Mouse (Mus musculus) myocyte (in vitro differentiated cells): ENCODE results near the gene Pcbd1.

Source experiments
- CEBPB ChIP-seq: IDR thresholded peaks from 2 replicates; pipeline ENCODE4 v1.6.1; 2011; ENCODE audit warnings: mild to moderate bottlenecking, moderate library complexity; ENCODE audit not compliant: poor library complexity, insufficient read depth, severe bottlenecking
- MYOD1 ChIP-seq, 3 experiments: IDR thresholded peaks; one replicate each; pipeline ENCODE4 v1.6.1; 2011; ENCODE audit warnings: control low read depth in 2 of 3, low read depth in 2 of 3, mild to moderate bottlenecking in 2 of 3, moderate library complexity in 1 of 3; ENCODE audit not compliant: insufficient read length in 2 of 3, control insufficient read depth in 1 of 3
- MYOG ChIP-seq, 3 experiments: IDR thresholded peaks; one replicate each; pipeline ENCODE4 v1.6.1; 2011; ENCODE audit warnings: control low read depth in 2 of 3, low read depth in 2 of 3, mild to moderate bottlenecking in 2 of 3; ENCODE audit not compliant: insufficient read length in 2 of 3, control insufficient read depth in 1 of 3, insufficient read depth in 1 of 3
- POLR2A ChIP-seq: IDR thresholded peaks from one replicate; pipeline ENCODE4 v1.6.1; 2011; ENCODE audit warnings: low read depth, mild to moderate bottlenecking, control low read depth, moderate library complexity; ENCODE audit not compliant: insufficient read length
- POLR2AphosphoS2 ChIP-seq: IDR thresholded peaks from one replicate; pipeline ENCODE4 v1.6.1; 2011; ENCODE audit warnings: low read depth, control low read depth; ENCODE audit not compliant: insufficient read length
- TCF12 ChIP-seq: IDR thresholded peaks from one replicate; pipeline ENCODE4 v1.6.1; 2011; ENCODE audit warnings: mild to moderate bottlenecking, control low read depth; ENCODE audit not compliant: poor library complexity, insufficient read depth, severe bottlenecking
- USF1 ChIP-seq: IDR thresholded peaks from one replicate; pipeline ENCODE4 v1.6.1; 2011; ENCODE audit warnings: low read depth, mild to moderate bottlenecking, control low read depth, moderate library complexity

GRCm38 (mm10) chr10:61072324-61072723 is 16.8 kb upstream of the Pcbd1 start:
- TF ChIP-seq CEBPB (no peak), USF1 (no peak), POLR2A (no peak), MYOG (IDR thresholded peaks at IDR 0.05; ENCODE audit: control insufficient read depth in 1 of 3, insufficient read depth in 1 of 3, insufficient read length in 2 of 3, low read depth in 2 of 3) (no peak), TCF12 (no peak), POLR2AphosphoS2 (no peak), MYOD1 (IDR thresholded peaks at IDR 0.05; ENCODE audit: control insufficient read depth in 1 of 3, insufficient read length in 2 of 3, low read depth in 2 of 3) (no peak)
